Mouse (Mus musculus): Measurements from ENCODE around the gene Dnajb1. TPM values are rescaled to one million over a fixed set of nuclear protein-coding genes. Genes with fewer than 3 reads are reported as not detected.

The Dnajb1 gene
- total RNA-seq, 1 experiment from 2014 or later: 42.1 TPM

DNA sequence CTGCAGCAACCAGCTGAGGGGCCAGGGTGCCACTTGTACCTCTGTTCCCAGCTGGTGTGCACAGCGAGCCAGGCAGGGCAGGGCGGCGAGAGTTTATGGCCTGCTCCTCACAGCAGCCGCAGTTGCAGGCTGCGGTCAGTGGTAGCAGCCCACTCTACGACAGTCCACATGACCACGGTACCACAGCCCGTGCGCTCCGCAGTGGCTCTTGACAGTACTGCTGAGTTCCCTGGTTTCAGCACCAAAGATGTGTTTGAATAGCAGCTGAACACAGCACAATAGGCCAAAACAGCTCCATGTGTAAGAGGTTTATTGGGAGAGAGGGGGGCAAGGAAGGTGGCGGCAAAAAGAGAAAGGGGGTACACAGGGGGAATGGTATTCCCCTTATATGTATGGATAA is 39.5 kb downstream of the Dnajb1 start:
- ATAC-seq (ENCODE audit: extremely low read depth, insufficient number of reproducible peaks, low FRiP score, poor library complexity, severe bottlenecking): no peak

DNA sequence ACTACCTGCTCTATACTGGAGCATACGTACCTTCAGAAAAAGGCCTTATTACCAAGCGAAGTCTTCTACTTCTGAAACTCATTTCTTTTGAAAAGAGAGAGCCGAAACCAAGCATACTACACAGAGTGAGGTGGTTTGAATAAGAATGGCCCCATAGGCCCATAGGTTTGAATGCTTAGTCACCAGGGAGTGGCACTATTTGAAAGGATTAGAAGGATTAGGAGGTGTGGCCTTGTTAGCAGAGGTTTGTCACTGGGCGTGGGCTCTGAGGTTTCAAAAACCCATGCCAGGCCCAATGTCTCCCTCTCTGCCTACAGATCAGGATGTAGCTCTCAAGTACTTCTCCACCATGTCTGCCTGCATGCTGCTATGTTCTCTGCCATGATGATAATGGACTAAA is 40.0 kb downstream of the Dnajb1 start:
- ATAC-seq (ENCODE audit: extremely low read depth, insufficient number of reproducible peaks, low FRiP score, poor library complexity, severe bottlenecking): no peak

DNA sequence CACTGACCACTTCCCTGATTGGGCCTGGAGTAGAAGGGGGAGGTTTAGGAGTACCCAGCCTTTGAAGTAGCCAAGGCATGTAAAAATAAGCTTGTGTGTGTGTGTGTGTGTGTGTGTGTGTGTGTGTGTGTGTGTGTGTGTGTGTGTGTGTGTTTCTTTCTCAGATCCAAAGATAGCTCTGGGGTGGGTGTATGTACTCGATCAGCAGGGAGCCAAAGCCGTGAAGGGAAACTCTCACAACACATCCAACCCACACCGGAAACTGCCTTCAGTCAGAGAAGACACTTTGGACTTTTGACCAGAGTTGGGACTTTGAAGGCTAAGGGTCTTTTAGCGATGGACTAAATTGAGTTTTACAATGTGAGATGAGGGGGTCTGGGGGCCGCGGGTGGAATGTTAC is 41.7 kb downstream of the Dnajb1 start:
- ATAC-seq (ENCODE audit: extremely low read depth, insufficient number of reproducible peaks, low FRiP score, poor library complexity, severe bottlenecking): no peak

DNA sequence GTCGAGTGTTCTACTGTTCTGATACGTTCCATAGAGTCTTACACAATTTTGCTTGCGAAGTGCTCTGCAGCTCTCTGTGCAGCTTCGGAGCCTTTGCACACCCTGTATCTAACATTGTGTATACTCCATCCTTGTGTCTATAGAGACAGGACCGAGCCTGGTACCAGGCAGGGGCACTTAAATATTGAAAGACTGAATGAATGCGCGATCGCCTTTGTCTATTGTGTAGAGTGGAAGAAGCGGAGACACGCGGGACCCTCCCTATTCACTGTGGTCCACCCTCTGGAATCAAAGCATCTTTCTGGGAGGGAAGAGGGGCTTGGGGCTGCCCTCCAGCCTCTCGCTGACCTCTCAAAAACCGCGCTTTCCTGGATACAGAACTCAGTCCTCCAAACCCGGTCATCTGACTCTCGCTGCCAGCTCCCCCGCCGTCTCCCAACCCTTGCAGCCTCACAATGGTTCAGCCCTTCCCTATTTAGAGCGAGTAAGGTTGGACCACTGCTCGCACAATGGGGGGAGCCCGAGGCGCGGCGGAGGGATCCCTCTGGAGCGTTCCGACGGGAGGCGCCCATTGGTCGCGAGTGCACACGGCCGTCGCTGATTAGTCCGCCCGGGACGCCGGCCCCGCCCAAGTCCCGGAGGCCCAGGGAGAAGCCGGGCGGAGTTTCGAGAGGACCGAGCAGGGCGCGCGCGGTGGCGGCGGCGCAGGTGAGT is 44.2 kb downstream of the Dnajb1 start, which contains the start of gene Gipc1:
Gene Gipc1, plus strand, starts transcription at position 648 of the 714 bp plus-strand sequence.
- ATAC-seq (ENCODE audit: extremely low read depth, insufficient number of reproducible peaks, low FRiP score, poor library complexity, severe bottlenecking): peak; percentile 96

DNA sequence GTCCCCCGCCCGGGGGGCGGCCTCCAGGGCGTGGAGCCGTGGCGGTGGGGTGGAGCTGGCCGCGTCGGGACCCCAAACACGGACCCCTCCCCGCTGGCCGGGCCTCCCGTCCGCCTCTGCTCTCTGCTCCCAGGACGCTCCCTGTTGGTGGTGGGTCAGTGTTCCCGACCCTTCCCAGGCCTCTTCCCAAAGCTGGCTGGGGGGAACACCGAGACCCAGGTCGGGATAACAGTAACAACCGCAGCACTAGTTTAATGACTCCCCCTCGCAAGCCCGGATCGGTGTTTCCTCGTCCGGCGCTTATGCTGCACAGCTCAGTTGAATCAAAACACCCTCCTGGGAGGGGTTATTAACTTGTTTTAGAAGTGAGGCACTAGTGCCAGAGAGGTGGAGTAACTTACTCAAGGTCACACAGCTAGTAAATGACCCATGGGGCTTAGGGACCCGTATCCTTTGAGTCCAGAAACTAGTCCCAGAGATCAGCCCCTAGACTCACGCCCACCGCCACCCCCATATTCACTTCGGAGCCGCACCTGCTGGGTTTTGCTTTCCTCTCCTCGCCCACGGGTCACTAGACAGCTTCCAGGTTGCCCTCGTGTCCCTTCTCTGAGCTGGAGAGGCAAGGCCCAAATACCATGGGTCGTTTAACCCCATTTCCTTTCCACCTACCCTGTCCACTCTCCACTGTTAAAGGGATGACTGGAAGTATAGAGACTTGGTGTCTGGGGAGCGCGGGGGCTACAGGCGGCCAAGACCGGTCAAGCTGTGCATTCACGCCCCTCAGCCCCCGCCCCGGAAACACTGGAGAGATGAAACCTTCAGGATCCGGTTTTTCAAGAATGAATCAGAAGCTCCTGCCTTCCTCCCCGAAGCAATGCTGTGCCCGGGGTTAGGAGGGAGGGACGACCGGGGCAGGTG is 45.0 kb downstream of the Dnajb1 start:
- ATAC-seq (ENCODE audit: extremely low read depth, insufficient number of reproducible peaks, low FRiP score, poor library complexity, severe bottlenecking): no peak

DNA sequence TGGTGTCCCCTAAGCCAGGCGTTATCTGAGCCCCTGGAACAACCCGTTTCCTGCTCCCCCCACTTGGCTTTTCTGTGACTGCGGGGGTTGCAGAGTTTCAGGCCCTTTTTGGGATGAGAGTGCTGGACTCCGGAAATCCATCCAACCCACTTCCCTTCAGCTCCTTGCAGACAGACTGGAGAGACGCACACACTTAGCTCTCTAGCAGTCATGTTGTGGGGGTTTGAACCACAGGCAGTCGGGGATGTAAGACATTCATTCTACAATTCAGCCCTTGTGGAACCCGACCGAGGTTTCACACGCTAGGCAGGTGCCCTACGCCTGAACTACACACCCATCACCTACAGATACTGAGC is 45.6 kb downstream of the Dnajb1 start:
- ATAC-seq (ENCODE audit: extremely low read depth, insufficient number of reproducible peaks, low FRiP score, poor library complexity, severe bottlenecking): no peak

DNA sequence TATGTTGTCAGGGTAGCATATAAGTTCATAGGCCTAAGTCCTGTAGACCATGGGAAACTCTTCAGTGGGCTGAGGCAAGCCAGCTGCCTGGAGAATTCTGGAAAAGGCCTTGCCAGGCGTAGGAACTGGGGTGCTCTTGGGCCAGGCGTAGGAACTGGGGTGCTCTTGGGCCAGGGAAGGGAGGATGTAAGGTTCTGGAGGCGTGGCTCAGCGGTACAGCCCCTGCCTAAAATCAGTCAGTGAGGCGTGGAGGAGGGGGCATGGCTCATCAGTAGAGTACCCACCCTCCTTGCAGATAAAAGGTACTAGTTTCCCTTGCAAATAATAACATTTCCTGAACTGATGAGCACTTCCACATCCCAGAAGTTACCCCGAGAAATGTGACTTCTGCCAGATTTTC is 46.7 kb downstream of the Dnajb1 start:
- ATAC-seq (ENCODE audit: extremely low read depth, insufficient number of reproducible peaks, low FRiP score, poor library complexity, severe bottlenecking): no peak

DNA sequence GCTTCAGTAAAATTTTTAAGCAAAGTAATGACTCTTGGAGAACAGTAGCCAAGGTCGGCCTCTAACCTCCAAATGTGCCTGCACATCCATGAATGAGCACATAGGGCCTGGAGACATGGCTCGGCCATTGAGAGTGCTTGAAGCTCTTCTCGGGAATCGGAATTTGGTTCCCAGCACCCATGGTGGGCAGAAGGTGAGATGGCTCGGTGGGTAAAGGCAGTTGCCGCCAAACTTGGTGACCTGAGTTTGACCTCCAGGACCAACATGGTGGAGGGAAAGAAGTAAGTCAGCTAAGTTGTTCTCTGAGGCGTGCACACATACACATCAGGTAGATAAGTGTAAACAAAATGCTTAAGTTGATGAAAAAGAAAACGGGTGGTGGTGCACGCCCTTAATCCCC is 48.0 kb downstream of the Dnajb1 start:
- ATAC-seq (ENCODE audit: extremely low read depth, insufficient number of reproducible peaks, low FRiP score, poor library complexity, severe bottlenecking): no peak

DNA sequence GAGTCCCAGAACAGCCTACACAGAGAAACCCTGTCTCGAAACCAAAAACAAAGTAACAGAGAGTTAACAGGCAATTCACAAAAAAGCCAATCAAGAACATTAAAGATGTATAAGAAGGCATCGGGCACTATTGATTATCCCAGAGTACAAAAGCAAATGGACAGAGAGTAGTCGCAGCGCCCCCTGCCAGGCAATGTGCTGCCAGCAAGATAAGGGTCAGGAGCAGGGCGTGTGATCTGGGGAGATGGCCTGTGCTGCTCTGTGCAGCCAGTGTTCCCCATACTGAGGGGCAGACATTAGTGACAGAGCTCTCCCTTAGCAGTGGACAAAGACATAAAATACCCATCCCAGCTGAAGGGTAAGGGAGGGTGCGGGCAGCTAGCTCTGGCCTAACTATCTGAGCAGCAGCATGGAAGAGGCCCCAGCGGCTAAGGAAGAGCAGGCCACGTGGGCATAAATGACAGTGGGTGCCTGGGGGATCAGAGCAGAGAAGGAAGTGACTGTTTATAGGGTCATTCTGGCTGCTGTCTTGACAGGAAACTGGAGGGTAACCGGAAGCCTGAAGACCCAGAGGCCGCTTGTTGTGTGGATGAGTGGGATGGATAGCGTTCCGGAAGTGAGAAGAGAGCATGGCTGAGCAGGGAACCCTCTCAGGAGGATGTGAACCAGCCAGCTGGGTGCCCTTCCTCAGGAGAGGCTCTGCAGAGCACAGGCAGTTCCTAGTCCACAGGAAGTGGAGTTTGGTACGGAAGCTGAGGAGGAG is 48.7 kb downstream of the Dnajb1 start:
- ATAC-seq (ENCODE audit: extremely low read depth, insufficient number of reproducible peaks, low FRiP score, poor library complexity, severe bottlenecking): no peak

DNA sequence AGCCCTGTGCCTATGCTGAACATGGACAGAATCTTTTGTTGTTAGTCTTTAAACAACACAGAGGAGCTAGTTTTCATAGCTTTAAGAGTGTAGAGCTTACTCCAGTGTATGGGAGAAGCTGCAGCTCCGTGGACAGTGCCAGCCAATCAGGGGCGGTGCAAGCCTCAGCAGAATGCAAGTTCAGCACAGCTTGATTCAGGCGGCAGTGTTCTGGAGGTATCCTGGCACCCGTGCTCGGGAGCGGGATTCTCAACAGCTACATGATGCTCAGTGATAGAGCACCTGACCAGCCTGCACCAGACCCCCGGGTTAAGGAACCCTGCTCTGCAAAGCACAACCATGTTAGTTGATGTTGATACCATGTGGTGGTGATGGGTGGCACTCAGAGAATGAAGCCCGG is 52.6 kb downstream of the Dnajb1 start:
- ATAC-seq (ENCODE audit: extremely low read depth, insufficient number of reproducible peaks, low FRiP score, poor library complexity, severe bottlenecking): no peak

DNA sequence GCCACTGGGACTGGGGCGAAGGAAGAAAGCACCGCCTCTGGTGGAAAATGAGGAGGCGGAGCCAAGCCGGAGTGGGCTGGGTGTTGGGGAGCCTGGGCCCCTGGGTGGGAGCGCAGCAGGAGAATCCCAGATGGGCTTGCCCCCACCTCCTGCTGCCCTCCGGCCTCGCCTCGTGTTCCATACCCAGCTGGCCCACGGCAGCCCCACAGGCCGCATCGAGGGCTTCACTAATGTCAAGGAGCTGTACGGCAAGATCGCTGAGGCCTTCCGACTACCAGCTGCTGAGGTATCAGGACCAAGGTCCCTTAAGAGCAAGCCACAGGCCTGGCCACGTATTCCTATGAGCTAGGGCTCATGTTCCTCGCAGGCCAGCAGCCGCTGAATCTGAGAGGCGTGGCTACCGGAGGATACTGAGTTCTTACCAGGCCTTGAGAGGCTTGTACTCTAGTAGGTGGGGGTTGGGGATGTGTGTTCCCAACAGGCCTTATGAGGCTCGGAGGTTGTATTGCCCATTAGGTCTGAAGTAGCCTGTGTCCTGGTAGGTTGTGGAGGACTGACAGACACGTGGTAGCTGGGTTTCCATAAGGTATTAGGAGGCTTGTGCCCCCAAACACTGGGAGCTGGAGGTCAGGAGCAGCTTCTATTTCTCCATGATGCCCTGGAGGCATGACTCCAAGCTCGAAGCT is 53.1 kb downstream of the Dnajb1 start:
- no peak for ATAC-seq (ENCODE audit: extremely low read depth, insufficient number of reproducible peaks, low FRiP score, poor library complexity, severe bottlenecking)

Other genes starting within 250 kb of the Dnajb1 start
- not detected in 2 replicates for gene Clgn, start 218.3 kb upstream of the Dnajb1 start, total RNA-seq (2017)
- 18.7 and 20.5 TPM in 2 replicates for gene Scoc, start 149.8 kb upstream of the Dnajb1 start, total RNA-seq (2017)
- not detected in 2 replicates for gene Olfr370, start 72.4 kb upstream of the Dnajb1 start, total RNA-seq (2017)
- gene Ndufb7, start 41.5 kb upstream of the Dnajb1 start, total RNA-seq (2017): 89.4 and 91.9 TPM in 2 replicates
- 114 and 122 TPM in 2 replicates for gene Tecr, start 222 bp upstream of the Dnajb1 start, total RNA-seq (2017)
- 7.4 and 9.8 TPM in 2 replicates for gene Gipc1, start 44.5 kb downstream of the Dnajb1 start, total RNA-seq (2017)
- 7.2 and 10.8 TPM in 2 replicates for gene Ptger1, start 58.5 kb downstream of the Dnajb1 start, total RNA-seq (2017)
- gene Pkn1, start 91.0 kb downstream of the Dnajb1 start, total RNA-seq (2017): 321 and 387 TPM in 2 replicates
- gene Ddx39, start 107.0 kb downstream of the Dnajb1 start, total RNA-seq (2017): 47.5 and 56.8 TPM in 2 replicates
- gene Adgre5, start 133.1 kb downstream of the Dnajb1 start, total RNA-seq (2017): 1,105 and 1,130 TPM in 2 replicates

All from neutrophil, adult 5-6 weeks (primary cell).